Mouse (Mus musculus): Measurements from ENCODE around the gene Tmie.

Tmie gene

GRCm38 (mm10) chr9:110888935-110889334, 9.0 kb upstream of the Tmie start:
- DNase-seq (ENCODE audit: low spot score): no peak

- DNase-seq (ENCODE audit: low spot score): no peak
Measured at GRCm38 (mm10) chr9:110887388-110888303, 7.7 kb upstream of the Tmie start.

GRCm38 (mm10) chr9:110881953-110882352, 2.0 kb upstream of the Tmie start:
- DNase-seq (ENCODE audit: low spot score): no peak

DNA sequence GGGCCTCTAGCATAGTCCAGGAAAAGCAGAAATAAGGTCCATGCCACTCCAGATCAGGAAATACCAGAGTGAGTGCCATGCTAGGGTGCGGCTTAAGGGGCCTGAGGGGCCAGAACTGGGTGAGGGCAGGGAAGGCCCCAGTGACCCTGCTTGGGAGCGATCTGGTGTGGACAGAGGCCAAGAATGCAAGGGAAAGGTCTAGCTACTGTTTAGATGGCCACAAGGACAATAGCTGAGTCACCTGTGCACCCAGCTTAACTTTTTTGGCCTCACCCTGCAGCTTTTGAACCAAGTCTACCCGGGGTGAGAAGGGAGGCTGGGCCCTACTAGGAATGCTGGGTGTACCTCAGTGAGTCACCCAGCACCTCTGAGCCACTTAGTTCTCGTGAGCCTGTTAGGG, 859 bp upstream of the Tmie start:
- no peak for DNase-seq (ENCODE audit: low spot score)

DNA sequence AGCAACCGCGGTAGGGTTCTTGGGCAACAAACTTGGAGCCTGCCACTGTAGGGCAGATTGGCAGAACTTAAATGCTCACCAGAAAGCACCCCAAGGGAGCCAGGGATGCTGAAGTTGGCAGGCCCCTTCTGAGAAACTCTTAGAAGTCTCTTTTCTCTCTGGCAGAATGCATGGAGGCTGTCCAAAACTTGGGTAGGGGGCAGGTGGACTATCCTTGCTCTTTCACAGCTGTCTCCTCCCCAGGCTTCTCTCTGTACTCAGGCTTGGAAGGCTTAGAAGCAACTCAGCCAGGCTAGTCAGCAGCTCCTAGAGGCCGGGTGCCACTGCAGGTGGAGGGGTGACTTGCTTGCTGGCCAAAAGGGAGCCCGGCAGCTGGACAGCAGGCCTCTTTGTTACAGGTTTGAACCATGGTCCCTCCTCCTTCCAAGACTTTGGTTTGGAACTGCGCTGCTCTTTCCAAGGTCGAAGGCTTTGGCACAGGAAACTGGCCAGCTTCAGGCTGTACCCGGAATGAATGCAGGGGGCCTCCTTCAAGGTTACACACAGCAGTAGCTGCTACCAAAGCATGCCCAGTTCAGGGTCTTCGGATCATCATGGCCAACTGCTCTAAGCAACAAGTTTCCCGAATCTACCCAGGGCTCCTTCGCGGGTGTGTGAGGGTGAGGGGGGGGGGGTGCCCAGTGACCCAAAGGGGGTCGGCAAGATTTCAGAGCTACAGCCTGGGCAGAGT, 557 bp downstream of the Tmie start, which contains the start of gene Als2cl:
TSS of gene Als2cl (plus strand) at position 680 of the 730 bp plus-strand sequence.
- no peak for DNase-seq (ENCODE audit: low spot score)

DNA sequence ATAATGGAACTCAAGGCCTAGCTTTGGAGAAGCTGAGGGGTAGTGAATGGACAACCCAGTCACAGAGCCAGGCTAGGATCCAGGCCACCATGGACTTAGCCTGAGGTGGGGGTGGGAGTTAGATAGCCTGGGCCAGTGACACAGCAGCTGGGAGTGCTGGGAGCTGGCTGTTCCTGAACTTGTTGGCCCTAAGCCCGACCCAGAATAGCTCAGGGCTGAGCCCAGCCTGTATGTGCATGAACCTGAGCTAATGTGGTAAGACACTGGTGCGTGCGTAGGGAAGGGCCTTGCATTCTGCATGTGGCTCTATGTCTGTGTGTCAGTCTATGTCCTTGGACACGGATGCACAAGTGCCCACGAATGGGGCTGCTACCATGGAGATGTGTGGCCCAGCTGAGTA, 2.0 kb downstream of the Tmie start:
- no peak for DNase-seq (ENCODE audit: low spot score)

GRCm38 (mm10) chr9:110877353-110877752, 2.6 kb downstream of the Tmie start:
- no peak for DNase-seq (ENCODE audit: low spot score)

- no peak for DNase-seq (ENCODE audit: low spot score)
Measured at GRCm38 (mm10) chr9:110875288-110875695, 4.6 kb downstream of the Tmie start.

- no peak for DNase-seq (ENCODE audit: low spot score)
Measured at GRCm38 (mm10) chr9:110874660-110875191, 5.2 kb downstream of the Tmie start.

DNA sequence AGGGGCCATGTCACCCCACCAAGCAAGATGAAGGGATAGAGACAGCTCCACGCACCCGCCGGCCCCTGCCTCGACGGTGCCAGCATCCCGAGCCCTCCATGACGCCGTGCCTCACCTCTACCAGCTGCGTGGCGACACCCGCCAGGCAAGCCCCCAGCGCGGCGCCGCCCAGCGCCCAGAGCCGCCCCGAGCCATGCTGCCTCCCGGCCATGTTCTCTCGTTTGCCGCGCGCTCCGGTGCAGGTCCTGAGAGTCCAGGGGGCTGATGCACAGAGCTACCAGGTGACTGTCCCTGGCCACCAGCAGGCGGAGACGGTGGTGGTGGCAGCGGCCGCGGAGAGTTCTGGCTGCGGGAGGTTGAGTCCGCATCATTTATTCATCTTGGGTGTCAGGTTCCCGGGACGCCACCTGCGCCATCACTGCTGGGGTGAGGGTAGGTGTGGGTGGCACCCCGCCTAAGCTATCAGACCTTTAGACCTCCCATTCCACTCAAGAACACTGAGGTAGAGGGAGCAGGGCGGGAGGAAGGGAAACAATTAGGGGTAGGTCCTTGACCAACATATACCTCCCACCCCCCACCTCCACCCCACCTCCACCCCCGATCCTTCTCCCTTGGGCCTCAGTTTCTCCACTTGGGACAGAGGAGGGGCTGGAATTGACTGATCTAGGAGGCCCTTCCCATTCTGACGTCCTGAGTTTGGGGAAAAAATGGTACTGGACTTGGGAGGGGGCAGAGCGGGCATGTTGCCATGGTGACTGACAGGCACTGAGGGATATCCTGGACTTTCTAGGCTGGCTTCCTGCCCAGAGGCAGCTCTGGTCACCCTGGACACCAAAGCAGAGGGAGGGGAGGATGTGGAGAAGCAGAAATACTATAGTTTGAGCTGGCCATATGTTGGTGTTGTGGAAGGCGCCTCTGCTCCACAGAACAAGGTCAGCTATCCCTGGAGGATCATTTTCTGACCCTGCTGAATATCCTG, 5.9 kb downstream of the Tmie start:
- no peak for DNase-seq (ENCODE audit: low spot score)

DNA sequence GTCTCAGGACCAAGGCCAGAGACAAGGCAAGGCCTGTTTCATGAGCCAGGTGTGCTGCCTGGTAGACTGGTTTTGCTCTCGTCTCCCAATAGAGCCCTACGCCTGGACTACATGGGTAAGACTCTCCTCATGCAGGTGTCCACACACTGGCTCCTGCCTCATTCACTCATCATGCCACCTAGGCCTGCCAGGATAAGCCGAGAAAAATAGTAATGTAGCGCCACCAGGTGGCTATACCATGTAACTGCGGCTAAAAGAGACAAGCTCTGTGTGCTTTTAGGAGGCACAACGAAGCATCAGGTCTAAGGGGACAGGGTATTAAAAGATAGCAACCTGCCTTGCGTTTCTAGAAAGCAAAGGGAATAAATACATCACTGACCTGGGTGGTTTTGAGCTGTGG, 8.9 kb downstream of the Tmie start:
- DNase-seq (ENCODE audit: low spot score): peak; percentile 24

DNA sequence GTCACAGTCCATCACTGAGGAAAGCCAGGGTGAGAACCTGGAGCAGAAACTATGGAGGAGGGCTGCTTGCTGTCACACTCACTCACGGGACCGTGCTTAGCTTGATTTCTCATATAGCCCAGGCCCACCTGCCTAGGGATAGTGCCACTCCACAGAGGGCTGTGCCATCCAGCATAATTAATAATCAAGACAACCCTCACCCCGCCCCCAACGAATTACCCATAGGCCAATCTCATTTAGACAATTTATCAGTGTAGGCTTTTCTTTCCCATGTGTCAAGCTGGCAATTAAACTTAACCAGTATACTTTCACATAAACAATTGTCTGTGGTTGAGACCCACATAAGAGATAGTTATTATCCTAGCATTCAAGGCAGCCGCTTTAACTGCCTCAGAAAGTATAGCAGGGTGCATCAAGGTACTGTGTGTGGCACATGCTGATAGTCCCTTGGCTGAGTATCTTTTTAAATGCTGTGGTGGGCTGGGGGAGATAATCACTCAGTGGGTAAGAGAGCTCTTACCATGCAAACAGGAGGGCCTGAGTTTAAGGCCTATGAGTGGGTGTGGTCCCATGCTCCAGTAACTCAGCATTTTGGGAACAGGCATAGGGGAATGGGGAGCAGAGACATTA, 20.8 kb downstream of the Tmie start:
- DNase-seq (ENCODE audit: low spot score): no peak

- DNase-seq (ENCODE audit: low spot score): no peak
Measured at GRCm38 (mm10) chr9:110858523-110858922, 21.4 kb downstream of the Tmie start.

- no peak for DNase-seq (ENCODE audit: low spot score)
Measured at GRCm38 (mm10) chr9:110857781-110858472, 22.0 kb downstream of the Tmie start, which contains the start of gene Prss50. Gene Prss50, plus strand, starts transcription at chr9:110857967.

- DNase-seq (ENCODE audit: low spot score): no peak
Measured at GRCm38 (mm10) chr9:110856920-110857319, 23.0 kb downstream of the Tmie start.

DNA sequence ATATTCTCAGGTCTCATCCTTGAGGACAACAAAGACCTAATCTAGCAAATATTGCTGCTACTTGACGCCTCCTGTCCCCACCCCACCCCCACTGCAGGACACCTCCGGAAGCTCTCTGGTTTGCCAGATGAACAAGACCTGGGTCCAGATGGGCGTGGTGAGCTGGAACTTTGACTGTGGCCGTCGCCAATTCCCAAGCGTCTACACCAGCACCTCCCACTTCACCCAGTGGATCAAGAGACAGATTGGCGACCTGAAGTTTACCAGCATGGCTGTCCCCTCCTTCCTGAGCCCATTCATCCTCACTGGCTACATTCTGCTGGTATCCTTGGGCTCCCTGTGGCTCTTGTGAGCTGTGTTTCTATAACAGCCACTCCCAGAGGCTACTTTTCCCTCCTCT, 24.0 kb downstream of the Tmie start:
- no peak for DNase-seq (ENCODE audit: low spot score)

- DNase-seq (ENCODE audit: low spot score): no peak
Measured at GRCm38 (mm10) chr9:110849162-110849561, 30.8 kb downstream of the Tmie start.

GRCm38 (mm10) chr9:110844206-110844605, 35.7 kb downstream of the Tmie start, which contains the start of gene Prss46:
Gene Prss46, plus strand, starts transcription at chr9:110844506.
- no peak for DNase-seq (ENCODE audit: low spot score)

- DNase-seq (ENCODE audit: low spot score): no peak
Measured at GRCm38 (mm10) chr9:110841438-110841837, 38.5 kb downstream of the Tmie start.

DNA sequence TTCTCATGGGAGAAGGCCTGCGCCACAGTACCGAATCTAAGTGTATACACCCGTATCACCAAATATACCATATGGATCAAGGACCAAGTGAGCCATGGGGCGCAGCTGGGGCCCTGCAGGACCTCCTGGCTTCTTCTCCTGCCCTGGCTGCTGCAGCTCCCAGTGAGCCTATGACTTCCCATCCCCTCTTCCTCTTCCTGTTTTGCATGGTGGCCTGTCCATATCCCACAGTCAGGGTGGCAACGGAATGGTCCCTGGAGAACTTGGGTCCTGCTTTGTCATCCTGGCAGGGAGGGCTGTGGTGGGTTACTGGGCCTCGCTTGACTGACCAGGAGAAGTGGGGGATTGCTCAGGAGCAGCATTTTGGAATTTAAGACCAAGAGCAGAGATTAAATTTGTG, 39.0 kb downstream of the Tmie start:
- no peak for DNase-seq (ENCODE audit: low spot score)

All from layer of hippocampus, adult 9-10 months (tissue).